Mouse (Mus musculus): ENCODE data around the gene Sh2d1b2.
A peak's percentile ranks its signal among the peaks of the same experiment; 100 is the strongest.

Gene Sh2d1b2

DNA sequence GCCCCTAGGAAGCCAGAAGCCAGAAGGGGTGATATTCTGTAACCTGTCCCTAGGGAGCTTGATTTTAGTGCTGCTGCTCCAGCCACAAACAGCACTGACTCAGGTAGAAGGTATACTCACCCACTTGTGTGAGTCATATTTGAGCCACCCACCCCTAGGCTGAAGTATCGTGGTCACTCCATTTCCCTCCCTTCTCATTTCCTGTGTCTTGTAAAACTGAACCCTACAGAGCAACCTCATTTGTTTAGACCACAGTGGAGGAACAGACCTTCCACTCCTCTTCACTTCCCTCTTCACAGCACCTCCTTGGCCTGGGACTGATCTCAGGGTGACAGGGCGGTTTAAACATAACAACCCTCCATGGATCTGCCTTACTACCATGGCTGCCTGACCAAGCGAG is 44.5 kb downstream of the Sh2d1b2 start, which contains the start of gene Sh2d1b1:
Gene Sh2d1b1, plus strand, starts transcription at position 305 of the 400 bp plus-strand sequence.
- DNase-seq (ENCODE audit: low spot score) = no peak

DNA sequence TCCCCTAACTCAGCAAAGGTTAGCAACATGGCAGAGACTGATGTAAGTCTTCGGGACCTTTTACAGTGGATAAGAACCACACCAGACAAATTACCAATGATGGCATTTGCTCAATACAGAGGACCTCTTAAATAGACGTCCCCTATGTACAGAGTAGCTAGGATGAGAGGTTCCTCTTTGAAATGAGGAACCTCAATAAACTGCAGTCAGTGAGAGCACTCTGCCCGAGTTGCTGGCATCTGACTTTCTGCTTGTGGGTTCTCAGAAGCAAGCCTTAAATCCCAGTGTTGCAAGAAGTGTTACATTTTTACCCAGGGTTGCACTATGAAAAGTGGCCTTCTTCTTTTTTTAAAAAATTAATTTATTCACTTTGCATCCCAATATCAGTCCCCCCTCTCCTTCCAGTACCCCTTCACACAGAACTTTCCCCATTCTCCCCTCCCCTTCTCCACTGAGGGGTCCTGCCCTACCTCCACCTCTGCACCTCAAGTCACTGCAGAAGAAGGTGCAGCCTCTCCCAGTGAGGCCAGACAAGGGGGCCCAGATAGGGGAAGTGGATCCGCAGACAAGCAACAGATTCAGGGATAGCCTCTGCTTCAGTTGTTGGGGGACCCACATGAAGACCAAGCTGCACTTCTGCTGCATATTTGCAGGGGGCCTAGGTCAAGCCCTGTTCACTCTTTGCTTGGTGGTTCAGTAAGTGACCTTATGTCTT is 50.0 kb downstream of the Sh2d1b2 start:
- DNase-seq (ENCODE audit: low spot score) = no peak

DNA sequence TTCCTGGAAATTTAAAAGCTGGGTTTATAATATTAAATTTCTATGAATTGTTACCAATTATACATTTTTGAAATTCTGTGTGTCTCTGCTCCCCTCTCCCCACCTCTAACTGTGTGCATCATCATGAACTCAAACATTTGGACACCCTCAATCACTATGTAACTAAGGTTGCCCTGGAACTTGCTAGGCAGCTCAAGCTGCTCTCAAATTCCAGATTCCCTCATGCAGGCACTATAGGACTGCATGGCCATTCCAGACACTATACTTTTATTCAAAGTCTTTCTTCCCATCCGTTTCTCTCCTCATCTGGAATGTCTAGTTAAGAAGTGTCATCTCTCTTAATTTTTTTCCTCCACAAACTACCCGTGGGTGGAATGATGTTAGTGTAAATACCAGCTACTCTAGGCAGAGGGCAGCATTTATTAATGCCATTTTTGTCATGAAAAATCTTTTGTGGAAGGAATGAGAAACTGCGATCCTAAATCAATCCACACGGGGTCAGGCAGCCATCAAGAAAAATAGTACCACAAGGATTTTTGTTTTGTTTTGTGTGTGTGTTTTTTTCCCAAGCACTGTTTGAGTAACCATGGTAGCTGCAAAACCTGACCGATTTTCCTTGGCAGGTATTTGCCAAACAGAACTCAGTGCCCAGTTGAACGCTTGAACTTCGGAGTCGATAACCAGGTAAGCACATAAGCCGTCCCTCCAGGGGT is 59.8 kb downstream of the Sh2d1b2 start:
- DNase-seq (ENCODE audit: low spot score) = peak; percentile 25

DNA sequence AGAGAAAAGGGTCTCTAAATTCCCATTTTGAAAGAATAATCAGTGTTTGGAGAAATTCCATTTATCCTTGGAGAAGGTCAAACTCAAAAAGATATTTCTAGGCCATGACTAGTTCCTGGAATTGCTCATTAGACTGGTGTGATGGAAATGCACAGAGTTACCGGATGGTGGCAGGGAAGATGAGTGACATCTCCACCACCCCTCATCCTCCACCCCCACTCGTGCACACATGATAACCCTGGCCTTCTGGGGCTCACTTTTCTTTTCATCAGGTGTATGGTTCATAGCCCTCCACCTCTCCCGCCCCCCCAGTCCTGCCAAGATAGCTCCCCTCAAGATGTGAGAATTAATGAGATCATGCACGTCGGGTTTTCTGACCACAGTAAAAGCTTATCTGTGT is 60.7 kb downstream of the Sh2d1b2 start:
- DNase-seq (ENCODE audit: low spot score) = no peak

DNA sequence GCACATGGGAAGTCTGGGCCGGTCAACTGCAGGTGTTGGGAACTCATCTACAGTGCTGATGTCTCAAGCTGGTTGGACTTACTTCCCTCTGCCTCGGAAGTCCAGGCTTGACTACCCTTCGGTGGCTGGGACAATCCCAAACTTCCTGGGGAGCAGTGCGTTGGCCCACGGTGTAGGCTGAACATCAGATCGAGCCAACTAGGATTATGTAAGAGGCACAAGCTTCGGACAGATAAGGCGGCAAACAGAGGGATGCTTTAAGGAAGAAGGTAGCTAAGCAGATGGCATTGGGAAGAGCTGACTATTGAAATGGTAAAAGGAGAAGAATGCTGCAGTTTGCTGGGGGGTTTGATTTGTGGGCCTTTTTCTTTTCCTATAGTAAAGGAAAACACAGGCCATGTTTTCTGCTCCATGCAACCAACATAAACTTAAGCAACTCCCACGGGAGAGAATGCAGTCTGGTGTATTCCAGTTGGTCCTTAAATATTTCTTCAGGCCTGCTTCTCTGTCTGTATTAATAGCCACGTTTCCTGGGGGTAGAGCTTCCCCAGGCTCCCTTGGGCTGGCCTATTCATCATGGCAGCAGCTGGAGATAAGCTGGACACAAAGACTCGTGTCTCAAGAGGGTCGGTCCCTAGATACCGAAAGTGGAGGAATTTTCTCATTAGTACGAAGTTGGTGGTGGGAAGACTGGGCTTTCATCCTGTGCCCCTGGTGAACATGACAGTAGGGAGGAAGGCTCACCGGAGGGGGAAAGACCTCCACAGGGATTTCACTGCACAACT is 62.4 kb downstream of the Sh2d1b2 start:
- no peak for DNase-seq (ENCODE audit: low spot score)

DNA sequence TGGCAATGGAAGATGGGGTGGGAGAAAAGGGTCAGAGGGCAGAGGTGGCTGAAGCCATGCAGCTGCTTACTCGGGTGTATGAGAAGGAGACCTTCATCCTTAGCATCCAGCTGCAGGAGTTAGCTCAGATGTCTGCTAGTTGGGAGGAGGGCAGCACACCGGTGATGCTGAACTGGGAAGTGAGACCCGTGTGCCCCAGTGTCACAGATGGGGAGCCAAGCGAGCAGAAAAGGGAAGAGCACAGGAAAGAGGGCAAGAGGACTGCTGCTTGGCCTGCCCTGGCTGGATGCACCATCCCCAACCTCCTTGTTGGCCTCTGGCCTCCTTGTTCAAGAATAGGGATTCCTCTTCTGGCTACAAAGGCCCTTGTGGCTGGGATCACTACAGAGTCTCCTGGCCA is 66.9 kb downstream of the Sh2d1b2 start:
- no peak for DNase-seq (ENCODE audit: low spot score)

DNA sequence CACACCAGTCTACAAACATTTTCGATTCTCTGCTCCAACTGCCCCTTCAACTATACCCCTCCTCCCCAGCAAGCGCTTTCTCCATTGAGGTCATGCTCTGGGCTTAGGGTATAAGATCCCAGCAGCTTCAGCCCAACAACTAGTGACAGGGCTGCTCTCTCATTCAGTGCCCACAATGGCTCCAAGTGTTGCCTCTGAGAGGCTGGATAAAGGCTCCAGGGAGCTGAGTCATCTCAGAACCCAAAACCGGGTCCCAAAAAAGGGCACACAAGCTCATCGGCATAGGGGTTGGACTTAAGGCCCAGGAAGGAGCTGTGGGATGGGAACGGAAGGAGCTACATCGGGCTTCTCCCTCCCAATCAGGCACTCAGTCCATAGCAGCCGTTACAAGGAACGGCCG is 69.1 kb downstream of the Sh2d1b2 start:
- DNase-seq (ENCODE audit: low spot score) = no peak

DNA sequence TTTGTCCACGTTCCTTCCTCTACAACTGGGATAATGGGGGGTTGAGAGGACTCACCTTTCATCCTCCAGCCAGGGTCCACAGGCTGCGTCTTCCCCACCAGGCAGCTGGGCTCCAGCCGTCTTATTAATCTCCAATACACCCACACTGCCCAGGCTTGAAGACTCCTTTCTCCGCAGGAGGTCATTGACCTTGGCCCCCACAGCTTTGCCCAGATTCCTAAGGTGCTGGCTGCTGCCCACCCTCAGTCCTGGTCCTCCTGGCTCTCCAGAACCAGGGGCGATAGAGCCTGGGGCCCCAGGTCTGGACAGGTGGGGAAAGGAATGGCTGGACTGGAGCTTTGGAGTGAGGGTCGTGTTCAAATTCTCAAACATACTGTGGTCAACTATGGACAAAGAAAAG is 69.9 kb downstream of the Sh2d1b2 start:
- no peak for DNase-seq (ENCODE audit: low spot score)

DNA sequence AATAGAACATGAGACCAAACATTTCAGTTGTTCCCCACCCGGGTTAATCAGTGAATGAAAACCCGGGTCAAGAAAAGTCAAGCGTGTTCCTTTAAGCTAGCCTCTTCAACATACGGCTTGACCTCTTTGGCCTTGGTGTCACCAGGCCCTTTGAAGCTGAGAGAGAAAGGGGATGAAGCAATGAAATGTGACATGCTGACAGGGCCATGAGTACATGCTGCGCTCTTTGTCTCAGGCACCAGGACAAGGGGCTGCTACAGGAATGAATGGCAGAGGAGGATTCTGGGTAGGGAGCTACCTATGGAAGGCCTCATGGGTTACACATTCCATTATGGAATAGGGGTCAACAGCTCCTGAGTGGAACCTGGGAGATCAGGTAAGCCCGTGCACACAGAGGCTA is 70.6 kb downstream of the Sh2d1b2 start:
- no peak for DNase-seq (ENCODE audit: low spot score)
